Mouse (Mus musculus) ES-Bruce4 (cell line): ENCODE data around the gene Zbtb20. TPM values are rescaled to one million over a fixed set of nuclear protein-coding genes. Genes with fewer than 3 reads are reported as not detected.

Source experiments
- H3K27ac ChIP-seq: 2 replicates; pipeline ENCODE4 v1.5.1; 2012; ENCODE audit warnings: low read length, inconsistent platforms; ENCODE audit not compliant: insufficient read depth
- H3K27me3 ChIP-seq: 2 replicates; pipeline ENCODE4 v1.6.1; 2012; ENCODE audit warnings: mild to moderate bottlenecking, low read length, inconsistent platforms; ENCODE audit not compliant: control insufficient read depth, poor library complexity, insufficient read depth, severe bottlenecking
- H3K36me3 ChIP-seq: 2 replicates; pipeline ENCODE4 v1.6.1; 2012; ENCODE audit warnings: inconsistent platforms, mild to moderate bottlenecking, low read length, moderate library complexity; ENCODE audit not compliant: control insufficient read depth, poor library complexity, insufficient read depth, severe bottlenecking
- H3K4me1 ChIP-seq: one replicate; pipeline ENCODE4 v1.8.1; 2011; ENCODE audit warnings: low read length; ENCODE audit not compliant: control insufficient read depth, insufficient read depth
- H3K4me3 ChIP-seq: 2 replicates; pipeline ENCODE4 v1.5.1; 2011; ENCODE audit warnings: low read depth, mild to moderate bottlenecking, low read length
- H3K9ac ChIP-seq: 2 replicates; pipeline ENCODE4 v1.6.1; 2012; ENCODE audit warnings: low read depth, mild to moderate bottlenecking, inconsistent platforms; ENCODE audit not compliant: poor library complexity, severe bottlenecking
- H3K9me3 ChIP-seq: replicated peaks from 2 replicates; pipeline ENCODE4 v1.6.1; 2012; ENCODE audit warnings: mild to moderate bottlenecking, low read length, inconsistent platforms; ENCODE audit not compliant: control insufficient read depth, poor library complexity, insufficient read depth, severe bottlenecking
- CTCF ChIP-seq: IDR thresholded peaks from one replicate; pipeline ENCODE4 v1.8.1; 2011; ENCODE audit warnings: low read depth, low read length
- EP300 ChIP-seq: IDR thresholded peaks from 2 replicates; pipeline ENCODE4 v1.6.1; 2011; ENCODE audit warnings: low read depth, low read length; ENCODE audit not compliant: insufficient read depth
- POLR2A ChIP-seq: IDR thresholded peaks from one replicate; pipeline ENCODE4 v1.8.1; 2011; ENCODE audit warnings: low read length; ENCODE audit not compliant: insufficient read depth
- polyA plus RNA-seq: library from polyadenylated mRNA; stranded (reverse); fragments of >200 nt; gene quantifications from 2 replicates; pipeline ENCODE4 v1.2.4, GENCODE M21; 2011; ENCODE audit warnings: low read depth; ENCODE audit not compliant: missing spikeins, insufficient read depth, insufficient read length

The Zbtb20 gene
- polyA plus RNA-seq, 1 experiment = 9.9 TPM

DNA sequence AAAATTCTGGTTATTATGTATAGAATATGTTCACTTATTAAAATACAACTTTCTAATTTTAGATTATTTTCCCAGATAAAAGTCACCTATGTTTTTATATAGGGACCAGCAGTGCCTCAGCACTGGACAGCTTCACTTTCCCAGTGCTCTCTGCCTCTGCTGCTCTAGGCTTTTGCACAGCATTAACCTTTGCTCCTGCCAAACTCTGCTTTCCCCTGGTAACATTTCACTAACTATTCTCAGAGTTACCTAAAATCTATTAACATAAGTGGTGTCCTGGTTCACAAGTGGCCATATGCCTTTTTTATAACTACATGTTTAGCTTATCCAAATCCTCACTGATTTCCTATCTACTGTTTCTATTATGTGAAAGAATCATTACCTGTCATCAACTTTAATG is 169.9 kb downstream of the Zbtb20 start:
- H3K9me3 ChIP-seq = no peaks in the 10 kb centered on the region
- no peak overlapping the region for H3K4me3 ChIP-seq
- H3K27me3 ChIP-seq = no peaks in the 10 kb centered on the region
- H3K36me3 ChIP-seq = no peaks in the 10 kb centered on the region
- no peak overlapping the region for H3K9ac ChIP-seq
- TF ChIP-seq POLR2A (no peak), EP300 (no peak), CTCF (no peak)
- no peak overlapping the region for H3K27ac ChIP-seq
- H3K4me1 ChIP-seq = no peaks in the 10 kb centered on the region

DNA sequence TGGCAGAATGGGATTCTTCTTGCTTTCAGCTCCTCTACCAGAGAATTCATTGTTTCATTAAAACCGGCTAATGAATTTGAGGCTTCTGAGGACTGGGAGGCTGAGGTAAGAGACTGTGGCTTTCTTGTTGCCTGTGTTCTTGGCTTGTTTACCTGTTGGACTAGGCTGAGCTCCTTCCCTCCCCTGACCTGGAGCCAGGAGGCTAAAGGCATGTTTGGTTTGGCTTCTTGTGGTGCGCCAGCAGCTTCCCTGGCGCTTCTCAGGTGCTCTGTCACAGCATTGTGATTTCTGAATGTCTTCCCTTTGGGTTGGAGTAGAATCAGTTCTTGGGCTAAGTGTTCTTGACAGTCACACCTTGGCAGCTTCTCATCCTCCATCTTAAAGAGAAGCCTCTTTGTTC is 171.0 kb downstream of the Zbtb20 start:
- no peak overlapping the region for H3K4me3 ChIP-seq
- H3K9ac ChIP-seq = no peak overlapping the region
- H3K36me3 ChIP-seq = no peaks in the 10 kb centered on the region
- TF ChIP-seq CTCF (no peak), EP300 (no peak), POLR2A (no peak)
- no peak overlapping the region for H3K27ac ChIP-seq
- H3K4me1 ChIP-seq = no peaks in the 10 kb centered on the region
- H3K9me3 ChIP-seq = no peaks in the 10 kb centered on the region
- H3K27me3 ChIP-seq = no peaks in the 10 kb centered on the region

DNA sequence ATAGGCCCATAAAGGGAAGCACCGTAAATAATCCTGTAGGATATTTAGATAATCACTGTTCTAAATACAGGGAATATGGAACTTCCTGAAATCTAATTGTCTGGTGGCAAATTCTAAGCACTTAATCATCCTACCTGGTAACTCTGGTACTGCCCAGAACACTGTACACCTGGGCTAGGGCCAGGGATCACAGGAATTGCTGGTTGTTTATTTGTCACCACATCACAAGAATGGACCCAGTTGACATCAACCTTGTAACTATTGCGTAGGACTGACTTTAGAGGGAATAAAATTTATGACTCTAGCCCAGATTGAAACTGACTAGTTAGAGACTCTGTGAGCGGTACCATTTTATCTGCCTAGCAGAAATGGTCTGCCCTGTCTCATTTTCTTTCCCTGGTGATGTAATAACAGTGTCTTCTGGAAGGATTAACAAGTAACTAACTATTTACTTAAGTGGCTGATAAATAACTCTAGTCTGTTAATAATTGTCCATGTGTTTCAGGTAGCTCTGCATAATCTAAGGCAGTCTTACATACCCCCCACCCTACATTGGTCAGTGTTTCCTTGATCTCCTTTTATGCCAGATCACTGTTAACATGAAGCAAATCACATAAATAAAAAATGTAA is 194.1 kb downstream of the Zbtb20 start:
- Histone ChIP-seq H3K4me1 (no peaks in the 10 kb centered on the region), H3K9ac (no peak overlapping the region), H3K4me3 (no peak overlapping the region), H3K27me3 (no peaks in the 10 kb centered on the region), H3K9me3 (no peaks in the 10 kb centered on the region), H3K36me3 (no peaks in the 10 kb centered on the region), H3K27ac (no peak overlapping the region)
- TF ChIP-seq CTCF (no peak), EP300 (no peak), POLR2A (no peak)

DNA sequence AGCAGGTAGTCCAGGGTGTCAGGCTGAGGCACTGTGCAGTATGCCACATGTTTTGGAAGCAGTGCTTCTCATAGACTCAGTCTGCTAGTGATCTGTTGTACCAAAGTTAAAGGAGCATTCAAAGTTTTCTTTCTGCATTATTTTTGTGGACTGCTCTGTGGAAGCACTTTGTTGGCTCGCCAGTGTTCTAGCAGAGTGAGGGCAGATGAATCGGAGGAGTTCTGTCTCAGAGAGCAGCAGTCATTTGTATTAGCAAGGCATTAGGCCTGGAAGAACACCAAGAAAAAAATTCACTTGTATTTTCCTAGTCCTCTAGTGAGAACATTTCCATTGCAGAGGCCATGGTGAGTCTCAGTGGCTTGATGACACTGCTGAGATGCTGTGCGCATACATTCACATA is 196.2 kb downstream of the Zbtb20 start:
- Histone ChIP-seq H3K27me3 (no peaks in the 10 kb centered on the region), H3K27ac (no peak overlapping the region), H3K9ac (no peak overlapping the region), H3K4me3 (no peak overlapping the region), H3K4me1 (no peaks in the 10 kb centered on the region), H3K36me3 (no peaks in the 10 kb centered on the region), H3K9me3 (no peaks in the 10 kb centered on the region)
- TF ChIP-seq POLR2A (no peak), CTCF (no peak), EP300 (no peak)

DNA sequence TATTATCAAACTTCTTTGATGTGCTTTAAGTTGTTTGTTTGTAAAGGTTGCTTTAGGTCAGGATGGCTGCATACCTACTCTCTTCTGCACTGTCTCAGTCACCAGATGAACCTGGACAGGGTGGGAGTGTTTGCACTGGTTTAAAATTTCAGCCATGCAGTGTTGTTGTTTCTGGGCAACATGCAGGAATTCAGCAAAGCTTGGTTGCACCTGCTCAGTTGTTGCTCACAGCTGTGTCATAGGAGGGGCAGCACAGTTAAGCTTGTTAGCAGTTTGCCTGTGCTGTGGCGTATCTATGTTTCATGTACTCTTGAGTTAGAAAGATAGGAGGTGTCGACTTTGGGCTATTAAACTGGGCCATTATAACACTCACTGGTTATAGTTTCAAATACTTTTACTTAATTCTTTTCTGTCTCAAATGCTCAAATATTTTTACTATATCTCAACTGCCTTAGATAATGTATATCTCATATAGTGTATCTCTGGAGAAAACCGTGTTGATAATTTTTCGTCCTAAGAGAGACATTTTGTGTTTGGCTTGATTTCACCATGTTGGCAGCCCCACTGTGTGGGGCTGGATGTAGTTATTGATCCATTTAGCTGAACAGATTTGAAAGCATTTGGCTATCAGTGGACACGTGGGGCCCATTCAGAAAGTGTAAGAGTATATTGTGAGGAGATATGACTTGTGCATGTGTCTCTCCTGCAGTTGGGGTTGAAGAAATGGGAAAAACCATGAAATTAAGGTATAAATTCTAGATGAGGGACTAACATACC is 197.3 kb downstream of the Zbtb20 start:
- Histone ChIP-seq H3K4me3 (no peak overlapping the region), H3K9me3 (no peaks in the 10 kb centered on the region), H3K27ac (no peak overlapping the region), H3K27me3 (no peaks in the 10 kb centered on the region), H3K36me3 (no peaks in the 10 kb centered on the region), H3K9ac (no peak overlapping the region), H3K4me1 (no peaks in the 10 kb centered on the region)
- TF ChIP-seq POLR2A (no peak), EP300 (no peak), CTCF (no peak)

DNA sequence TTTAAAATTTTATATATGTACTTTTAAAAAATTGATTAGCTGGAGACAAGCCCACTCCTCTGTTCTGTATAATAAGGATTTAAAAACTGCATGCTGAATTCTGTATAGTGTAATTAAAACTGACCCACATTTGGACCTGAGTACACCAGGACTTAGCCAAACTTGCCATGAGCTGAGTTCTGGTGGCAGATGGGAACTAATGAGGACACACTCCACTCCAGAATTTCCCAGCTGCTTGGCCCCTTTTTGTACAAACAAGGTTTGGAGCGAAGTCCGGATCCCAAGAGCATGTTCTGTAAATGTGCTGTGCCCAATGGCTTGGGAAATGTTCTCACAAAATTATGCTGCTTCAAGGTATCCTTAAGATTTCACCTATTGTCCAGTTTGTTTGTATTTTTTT is 204.7 kb downstream of the Zbtb20 start:
- Histone ChIP-seq H3K9ac (no peak overlapping the region), H3K9me3 (no peaks in the 10 kb centered on the region), H3K27me3 (no peaks in the 10 kb centered on the region), H3K27ac (no peak overlapping the region), H3K4me1 (no peaks in the 10 kb centered on the region), H3K4me3 (no peak overlapping the region), H3K36me3 (no peaks in the 10 kb centered on the region)
- no peak for TF ChIP-seq CTCF
- TF ChIP-seq EP300 = no peak
